9 mouse cellular contexts compared by ENCODE assay signal in the genomic region with DNA sequence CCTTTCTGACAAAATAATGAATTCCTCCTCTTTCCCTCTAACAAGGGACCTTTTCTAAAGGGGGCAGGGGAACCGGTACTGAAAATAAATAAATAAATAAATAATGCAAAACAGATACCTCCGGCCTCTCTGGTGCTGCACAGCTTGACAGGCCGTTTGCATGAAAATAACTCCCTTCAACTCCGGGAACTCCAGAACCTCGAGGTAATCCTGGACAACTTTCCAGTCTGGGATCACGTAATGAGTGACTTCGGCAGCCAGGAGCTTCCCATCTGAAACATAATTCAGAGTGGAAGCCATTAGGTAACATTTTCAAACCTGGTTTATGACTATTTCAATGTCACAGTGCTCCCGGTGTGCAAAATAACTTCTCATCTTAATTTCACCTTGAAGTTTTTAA. TPM values are rescaled to one million over a fixed set of nuclear protein-coding genes. Genes with fewer than 3 reads are reported as not detected.
DNase-seq lines count a peak whose midpoint lies in the region; ATAC-seq lines count a peak whose summit lies in the region.
"Had no signal": no experiment of that assay in that cellular context is flagged by ENCODE, and none has a peak within 500 bp of the region (broad histone marks: within the 10 kb centered on the region; RNA-seq: fewer than 3 reads in every experiment).

No protein-coding gene starts in this region.

- H3K9ac ChIP-seq in heart, embryonic 12.5 days: peak overlapping the region; percentile 96; the same call in 1 of the 2 replicates
- H3K9ac ChIP-seq in hindbrain, embryonic 13.5 days: 0 out of 2 replicates have a peak overlapping the region, but pooled peaks have one; percentile 94
- H3K9ac ChIP-seq in midbrain, embryonic 13.5 days (replicated peaks): no peak overlapping the region

- intact Hi-C loops in left cerebral cortex, postnatal 4 days (cut with DNase I): no loop called here

- H3K9me3 ChIP-seq in heart, embryonic 12.5 days (replicated peaks): no peaks in the 10 kb centered on the region
- H3K9me3 ChIP-seq in hindbrain, embryonic 13.5 days: no peaks in the 10 kb centered on the region
- no peaks in the 10 kb centered on the region for H3K9me3 ChIP-seq in midbrain, embryonic 13.5 days

- H3K4me1 ChIP-seq in heart, embryonic 12.5 days (replicated peaks): peaks cover 8% of the 10 kb centered on the region
- H3K4me1 ChIP-seq in hindbrain, embryonic 13.5 days (replicated peaks): peaks cover 15% of the 10 kb centered on the region
- peaks cover 18% of the 10 kb centered on the region for H3K4me1 ChIP-seq in midbrain, embryonic 13.5 days (replicated peaks)

- ATAC-seq in heart, embryonic 12.5 days (ENCODE audit: insufficient number of reproducible peaks, low FRiP score): no peak
- no peak for ATAC-seq in hindbrain, embryonic 13.5 days (ENCODE audit: low FRiP score)
- no peak for ATAC-seq in midbrain, embryonic 13.5 days

- 43% methylated on average over 8 of the region's 8 CpGs for WGBS in heart, embryonic 12.5 days
- 24% methylated on average over 8 of the region's 8 CpGs for WGBS in hindbrain, embryonic 13.5 days
- 14% methylated on average over 8 of the region's 8 CpGs for WGBS in midbrain, embryonic 13.5 days

- H3K27me3 ChIP-seq in heart, embryonic 12.5 days (replicated peaks): no peaks in the 10 kb centered on the region
- no peaks in the 10 kb centered on the region for H3K27me3 ChIP-seq in hindbrain, embryonic 13.5 days
- H3K27me3 ChIP-seq in midbrain, embryonic 13.5 days: no peaks in the 10 kb centered on the region

- H3K27ac ChIP-seq in heart, embryonic 12.5 days (ENCODE audit: poor library complexity, severe bottlenecking): peak overlapping the region; percentile 99; the same call in 1 of the 2 replicates
- no peak overlapping the region for H3K27ac ChIP-seq in hindbrain, embryonic 13.5 days
- H3K27ac ChIP-seq in midbrain, embryonic 13.5 days: no peak overlapping the region

- H3K4me3 ChIP-seq in heart, embryonic 12.5 days: peak overlapping the region; percentile 70; the same call in 1 of the 2 replicates
- peak overlapping the region; percentile 54; the same call in 1 of the 2 replicates for H3K4me3 ChIP-seq in hindbrain, embryonic 13.5 days
- peak overlapping the region; percentile 52; the same call in 1 of the 2 replicates for H3K4me3 ChIP-seq in midbrain, embryonic 13.5 days (replicated peaks)

- peaks cover 21% of the 10 kb centered on the region for H3K36me3 ChIP-seq in heart, embryonic 12.5 days
- H3K36me3 ChIP-seq in hindbrain, embryonic 13.5 days: peaks cover 11% of the 10 kb centered on the region
- peaks cover 17% of the 10 kb centered on the region for H3K36me3 ChIP-seq in midbrain, embryonic 13.5 days

- no peak for DNase-seq in heart, adult 9 months (ENCODE audit: low spot score in 2 of 2)
- peak; percentile 93 for DNase-seq in R1 (ENCODE audit: low read depth, low spot score)
- no peak for DNase-seq in left cerebral cortex, postnatal 4 days
- DNase-seq in testis, postnatal 10 days (ENCODE audit: low spot score): no peak
- DNase-seq in gastrocnemius, adult 18-20 months (ENCODE audit: low spot score): no peak
- DNase-seq: thymus, adult 18-20 months had no signal

- H3K4me2 ChIP-seq in heart, embryonic 12.5 days: peak overlapping the region; percentile 74
- peak overlapping the region; percentile 59 for H3K4me2 ChIP-seq in hindbrain, embryonic 13.5 days
- peak overlapping the region; percentile 62 for H3K4me2 ChIP-seq in midbrain, embryonic 13.5 days (replicated peaks)

RNA-seq across cellular contexts. Expression of gene Dis3l, which starts 1.7 kb away (rescaled TPM):
- 21.2 and 24.3 TPM in 2 replicates for polyA plus RNA-seq in heart, embryonic 12.5 days (2016; fragmentation: Nextera tagmentation; extraction: Ambion mirVana)
- polyA plus RNA-seq in hindbrain, embryonic 13.5 days (2015; fragmentation: Nextera tagmentation; extraction: Ambion mirVana): 20.1 and 21.4 TPM in 2 replicates
- polyA plus RNA-seq in midbrain, embryonic 13.5 days (2015; fragmentation: Nextera tagmentation; extraction: Ambion mirVana): 21.6 and 22.5 TPM in 2 replicates
- 10 to 100 TPM; 29.0 to 29.5 TPM for total RNA-seq in left cerebral cortex, postnatal 4 days (2021)
- total RNA-seq in gastrocnemius, adult 18-20 months (2021): 10 to 100 TPM; 22.5 to 24.6 TPM

RNA-seq across cellular contexts. Expression of gene Megf11, which starts 46.1 kb away (rescaled TPM):
- polyA plus RNA-seq in heart, embryonic 12.5 days (2016; fragmentation: Nextera tagmentation; extraction: Ambion mirVana): 0.37 and 0.65 TPM in 2 replicates
- polyA plus RNA-seq in hindbrain, embryonic 13.5 days (2015; fragmentation: Nextera tagmentation; extraction: Ambion mirVana): 14.7 and 15.7 TPM in 2 replicates
- polyA plus RNA-seq in midbrain, embryonic 13.5 days (2015; fragmentation: Nextera tagmentation; extraction: Ambion mirVana): 9.4 and 10.2 TPM in 2 replicates
- 1 to 10 TPM; 3.3 to 5.2 TPM for total RNA-seq in left cerebral cortex, postnatal 4 days (2021)
- total RNA-seq in gastrocnemius, adult 18-20 months (2021): under 1 TPM; 0.45 to 0.59 TPM

RNA-seq across cellular contexts. Expression of gene Tipin, which starts 58.0 kb away (rescaled TPM):
- 130 and 133 TPM in 2 replicates for polyA plus RNA-seq in heart, embryonic 12.5 days (2016; fragmentation: Nextera tagmentation; extraction: Ambion mirVana)
- polyA plus RNA-seq in hindbrain, embryonic 13.5 days (2015; fragmentation: Nextera tagmentation; extraction: Ambion mirVana): 88.3 and 90.3 TPM in 2 replicates
- polyA plus RNA-seq in midbrain, embryonic 13.5 days (2015; fragmentation: Nextera tagmentation; extraction: Ambion mirVana): 110 and 133 TPM in 2 replicates
- 10 to 100 TPM; 25.1 to 25.2 TPM for total RNA-seq in left cerebral cortex, postnatal 4 days (2021)
- 10 to 100 TPM; 10.0 to 11.1 TPM for total RNA-seq in gastrocnemius, adult 18-20 months (2021)
